Mouse (Mus musculus) urinary bladder, adult 2 months (tissue): ENCODE results near the gene Olfr498. TPM values are rescaled to one million over a fixed set of nuclear protein-coding genes. Genes with fewer than 3 reads are reported as not detected.

ENCODE experiments used
- DNase-seq: peaks from one replicate; pipeline ENCODE4 v3.0.0; 2022; ENCODE audit warnings: low spot score
- polyA plus RNA-seq: library from polyadenylated mRNA; depleted of rRNA; stranded (reverse); fragments of >200 nt; gene quantifications from 2 replicates; pipeline ENCODE4 v1.2.3, GENCODE M21; 2012; rRNA removed

Olfr498 gene
- polyA plus RNA-seq = not detected in 2 replicates

- DNase-seq = no peak
Observed at GRCm38 (mm10) chr7:108465026-108465425, at the start of gene Olfr498. Olfr498 (plus strand) TSS chr7:108465326.

GRCm38 (mm10) chr7:108420121-108420520 lies 45.0 kb upstream of the Olfr498 start, which contains the start of gene Olfr497:
Olfr497 (plus strand) TSS chr7:108420421.
- no peak for DNase-seq

Other genes with a start within 250 kb of the Olfr498 start
- gene Olfr488, start 207.0 kb upstream of the Olfr498 start, polyA plus RNA-seq = not detected in 2 replicates
- gene Olfr490, start 176.4 kb upstream of the Olfr498 start, polyA plus RNA-seq = not detected in 2 replicates
- gene Olfr491, start 151.9 kb upstream of the Olfr498 start, polyA plus RNA-seq = not detected in 2 replicates
- gene Olfr492, start 141.7 kb upstream of the Olfr498 start, polyA plus RNA-seq = not detected in 2 replicates
- gene Olfr493, start 118.3 kb upstream of the Olfr498 start, polyA plus RNA-seq = not detected in 2 replicates
- gene Olfr494, start 100.0 kb upstream of the Olfr498 start, polyA plus RNA-seq = not detected in 2 replicates
- gene Olfr495, start 72.2 kb upstream of the Olfr498 start, polyA plus RNA-seq = not detected in 2 replicates
- gene Olfr497, start 44.9 kb upstream of the Olfr498 start, polyA plus RNA-seq = not detected in 2 replicates
- not detected in 2 replicates for gene Olfr502, start 59.7 kb downstream of the Olfr498 start, polyA plus RNA-seq
- gene Olfr503, start 79.2 kb downstream of the Olfr498 start, polyA plus RNA-seq = not detected in 2 replicates
- not detected in 2 replicates for gene Olfr504, start 100.5 kb downstream of the Olfr498 start, polyA plus RNA-seq
- gene Olfr506, start 145.5 kb downstream of the Olfr498 start, polyA plus RNA-seq = not detected in 2 replicates
- gene Olfr507, start 156.5 kb downstream of the Olfr498 start, polyA plus RNA-seq = not detected in 2 replicates
- gene Olfr508, start 164.7 kb downstream of the Olfr498 start, polyA plus RNA-seq = not detected in 2 replicates
- not detected in 2 replicates for gene Olfr509, start 186.6 kb downstream of the Olfr498 start, polyA plus RNA-seq
- gene Olfr510, start 201.1 kb downstream of the Olfr498 start, polyA plus RNA-seq = not detected in 2 replicates
- gene Olfr512, start 248.0 kb downstream of the Olfr498 start, polyA plus RNA-seq = not detected in 2 replicates